Mouse (Mus musculus) kidney, adult 2 months (tissue): ENCODE data around the gene Atg9a.

Experiments used
- CTCF ChIP-seq: fragments of 200-500 bp; conservative IDR thresholded peaks from 2 replicates; pipeline ENCODE4 v1.5.1; 2011; ENCODE audit warnings: low read depth, mild to moderate bottlenecking, control low read depth, low read length, moderate library complexity, mixed read lengths; ENCODE audit not compliant: insufficient read depth, insufficient read length
- POLR2A ChIP-seq: fragments of 200-500 bp; IDR thresholded peaks from one replicate; pipeline ENCODE4 v1.6.1; 2011; ENCODE audit warnings: low read depth, low read length, control low read depth

- TF ChIP-seq CTCF, result no peak
- TF ChIP-seq POLR2A, result no peak
These were observed 33.0 kb downstream of the Atg9a start for GRCm38 (mm10) chr1:75158990-75159389.
